Mouse (Mus musculus): ENCODE data around the gene Cd3eap. TPM values are rescaled to one million over a fixed set of nuclear protein-coding genes. Genes with fewer than 3 reads are reported as not detected.

Gene Cd3eap
- polyA plus RNA-seq, 1 experiment from 2014 or later = 20.4 TPM

GRCm38 (mm10) chr7:19359892-19360641, 784 bp upstream of the Cd3eap start:
- WGBS = under 1% methylated on average over 45 of the region's 45 CpGs
- peaks cover 17% of the 10 kb centered on the region; the same call in 1 of the 2 replicates for H3K27me3 ChIP-seq
- H3K4me1 ChIP-seq = peaks cover 28% of the 10 kb centered on the region
- peak overlapping the region; percentile 48 for H3K9ac ChIP-seq
- H3K4me3 ChIP-seq = peak overlapping the region; percentile 66
- peak overlapping the region; percentile 96 for H3K4me2 ChIP-seq (replicated peaks)
- 0 out of 2 replicates have a peak overlapping the region, but pooled peaks have one; percentile 13 for H3K27ac ChIP-seq
- H3K9me3 ChIP-seq (replicated peaks) = no peaks in the 10 kb centered on the region
- peak; percentile 76 for ATAC-seq (ENCODE audit: low FRiP score)
- H3K36me3 ChIP-seq = peaks cover 21% of the 10 kb centered on the region

- H3K27ac ChIP-seq = no peak overlapping the region
- no peak for ATAC-seq (ENCODE audit: low FRiP score)
- peaks cover 28% of the 10 kb centered on the region for H3K4me1 ChIP-seq
- H3K9me3 ChIP-seq (replicated peaks) = no peaks in the 10 kb centered on the region
- peaks cover 33% of the 10 kb centered on the region for H3K36me3 ChIP-seq
- peak overlapping the region; percentile 66 for H3K4me3 ChIP-seq
- H3K27me3 ChIP-seq = peaks cover 17% of the 10 kb centered on the region; the same call in 1 of the 2 replicates
- H3K9ac ChIP-seq = peak overlapping the region; percentile 75
- WGBS = 24% methylated on average over 13 of the region's 13 CpGs
- H3K4me2 ChIP-seq (replicated peaks) = peak overlapping the region; percentile 96
These were observed 649 bp downstream of the Cd3eap start for GRCm38 (mm10) chr7:19358634-19359033.

GRCm38 (mm10) chr7:19357381-19358375, 1.6 kb downstream of the Cd3eap start:
- 0 out of 2 replicates have a peak overlapping the region, but pooled peaks have one; percentile 75 for H3K9ac ChIP-seq
- 92% methylated on average over 25 of the region's 25 CpGs for WGBS

GRCm38 (mm10) chr7:19356311-19356710, 3.0 kb downstream of the Cd3eap start:
- Histone ChIP-seq H3K27ac (no peak overlapping the region), H3K27me3 (no peaks in the 10 kb centered on the region), H3K36me3 (peaks cover 55% of the 10 kb centered on the region), H3K4me2 (replicated peaks) (no peak overlapping the region), H3K4me3 (no peak overlapping the region), H3K4me1 (peaks cover 18% of the 10 kb centered on the region), H3K9ac (no peak overlapping the region), H3K9me3 (replicated peaks) (no peaks in the 10 kb centered on the region)
- 63% methylated on average over 10 of the region's 10 CpGs for WGBS
- ATAC-seq (ENCODE audit: low FRiP score) = no peak

More at GRCm38 (mm10) chr7:19357381-19358375, 1.6 kb downstream of the Cd3eap start:
- H3K9me3 ChIP-seq (replicated peaks) = no peaks in the 10 kb centered on the region
- no peak overlapping the region for H3K27ac ChIP-seq
- ATAC-seq (ENCODE audit: low FRiP score) = no peak
- peaks cover 43% of the 10 kb centered on the region for H3K36me3 ChIP-seq
- H3K4me2 ChIP-seq (replicated peaks) = peak overlapping the region; percentile 96
- H3K4me3 ChIP-seq = peak overlapping the region; percentile 66
- H3K27me3 ChIP-seq = peaks cover 9% of the 10 kb centered on the region; the same call in 1 of the 2 replicates
- peaks cover 28% of the 10 kb centered on the region for H3K4me1 ChIP-seq

GRCm38 (mm10) chr7:19354991-19355390, 4.3 kb downstream of the Cd3eap start:
- H3K4me3 ChIP-seq = no peak overlapping the region
- H3K27ac ChIP-seq = no peak overlapping the region
- H3K9me3 ChIP-seq (replicated peaks) = no peaks in the 10 kb centered on the region
- H3K36me3 ChIP-seq = peaks cover 66% of the 10 kb centered on the region
- no peak overlapping the region for H3K9ac ChIP-seq
- H3K4me1 ChIP-seq = peaks cover 11% of the 10 kb centered on the region
- ATAC-seq (ENCODE audit: low FRiP score) = no peak
- WGBS = 85% methylated on average over 5 of the region's 5 CpGs
- H3K4me2 ChIP-seq (replicated peaks) = no peak overlapping the region
- H3K27me3 ChIP-seq = no peaks in the 10 kb centered on the region

- no peak for ATAC-seq (ENCODE audit: low FRiP score)
- peaks cover 13% of the 10 kb centered on the region for H3K4me1 ChIP-seq
- H3K9me3 ChIP-seq (replicated peaks) = no peaks in the 10 kb centered on the region
- WGBS = 95% methylated on average over 8 of the region's 8 CpGs
- no peak overlapping the region for H3K27ac ChIP-seq
- no peaks in the 10 kb centered on the region for H3K27me3 ChIP-seq
- H3K4me3 ChIP-seq = no peak overlapping the region
- H3K9ac ChIP-seq = no peak overlapping the region
- H3K4me2 ChIP-seq (replicated peaks) = no peak overlapping the region
- H3K36me3 ChIP-seq = peaks cover 68% of the 10 kb centered on the region
These were observed 9.1 kb downstream of the Cd3eap start for GRCm38 (mm10) chr7:19350221-19350620.

- H3K4me3 ChIP-seq = no peak overlapping the region
- no peaks in the 10 kb centered on the region for H3K27me3 ChIP-seq
- WGBS = 89% methylated on average over 13 of the region's 13 CpGs
- H3K4me1 ChIP-seq = peaks cover 16% of the 10 kb centered on the region
- H3K4me2 ChIP-seq (replicated peaks) = no peak overlapping the region
- H3K9ac ChIP-seq = no peak overlapping the region
- no peak overlapping the region for H3K27ac ChIP-seq
- H3K9me3 ChIP-seq (replicated peaks) = no peaks in the 10 kb centered on the region
- no peak for ATAC-seq (ENCODE audit: low FRiP score)
- peaks cover 60% of the 10 kb centered on the region for H3K36me3 ChIP-seq
These were observed 9.9 kb downstream of the Cd3eap start for GRCm38 (mm10) chr7:19349188-19349915.

- Histone ChIP-seq H3K4me3 (peak overlapping the region; percentile 63), H3K27ac (peak overlapping the region; percentile 85), H3K4me1 (peaks cover 36% of the 10 kb centered on the region), H3K9ac (peak overlapping the region; percentile 66), H3K4me2 (replicated peaks) (peak overlapping the region; percentile 85), H3K9me3 (replicated peaks) (no peaks in the 10 kb centered on the region), H3K27me3 (peaks cover 19% of the 10 kb centered on the region), H3K36me3 (peaks cover 22% of the 10 kb centered on the region)
- peak; percentile 93 for ATAC-seq (ENCODE audit: low FRiP score)
- WGBS = under 1% methylated on average over 31 of the region's 31 CpGs
These were observed 14.3 kb downstream of the Cd3eap start for GRCm38 (mm10) chr7:19344938-19345471.

- peaks cover 16% of the 10 kb centered on the region for H3K36me3 ChIP-seq
- peak within 1 kb of the TSS; percentile 85 for H3K27ac ChIP-seq
- peak within 1 kb of the TSS; percentile 66 for H3K9ac ChIP-seq
- peaks cover 36% of the 10 kb centered on the region for H3K4me1 ChIP-seq
- peak within 1 kb of the TSS; percentile 63 for H3K4me3 ChIP-seq
- H3K4me2 ChIP-seq (replicated peaks) = peak within 1 kb of the TSS; percentile 85
- 30% methylated on average over 12 of the region's 12 CpGs for WGBS
- no peaks in the 10 kb centered on the region for H3K9me3 ChIP-seq (replicated peaks)
- peak; percentile 7 for ATAC-seq (ENCODE audit: low FRiP score)
- H3K27me3 ChIP-seq = peaks cover 24% of the 10 kb centered on the region
These were observed 14.9 kb downstream of the Cd3eap start, which contains the start of gene Ercc1 for GRCm38 (mm10) chr7:19344237-19344847. TSS of gene Ercc1 (plus strand) at chr7:19344778.

- ATAC-seq (ENCODE audit: low FRiP score) = no peak
- Histone ChIP-seq H3K4me3 (no peak overlapping the region), H3K9ac (no peak overlapping the region), H3K4me1 (peaks cover 36% of the 10 kb centered on the region), H3K36me3 (peaks cover 5% of the 10 kb centered on the region), H3K4me2 (replicated peaks) (peak overlapping the region; percentile 75; the same call in 1 of the 2 replicates), H3K27me3 (peaks cover 25% of the 10 kb centered on the region), H3K9me3 (replicated peaks) (no peaks in the 10 kb centered on the region), H3K27ac (no peak overlapping the region)
- WGBS = 2% methylated on average over 11 of the region's 11 CpGs
These were observed 16.0 kb downstream of the Cd3eap start for GRCm38 (mm10) chr7:19343210-19343808.

Data from hindbrain, embryonic 12.5 days (tissue).